Comparison of ENCODE assay signal across 33 mouse cellular contexts in the genomic region with DNA sequence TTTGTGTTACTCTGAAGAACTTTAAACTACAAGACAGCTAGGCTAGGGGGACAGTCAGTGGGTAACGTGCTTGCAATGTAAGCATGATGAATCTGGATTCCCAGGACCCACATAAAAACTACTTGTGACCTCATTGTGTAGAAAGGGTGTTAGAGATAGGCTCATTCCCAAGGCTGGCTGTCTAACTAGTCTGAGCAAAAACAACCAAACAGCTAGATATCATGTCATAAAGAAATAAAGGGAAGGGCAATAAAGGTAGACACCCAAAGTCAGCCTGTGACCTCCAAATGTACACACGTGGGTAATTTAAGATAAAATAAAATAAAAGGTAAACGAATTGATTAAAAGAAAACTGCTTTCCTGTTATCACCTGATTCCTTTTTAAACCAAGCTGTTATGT.
"Had no signal": no experiment of that assay in that cellular context is flagged by ENCODE, and none has a peak within 500 bp of the region (broad histone marks: within the 10 kb centered on the region; RNA-seq: fewer than 3 reads in every experiment).

No protein-coding gene starts in this region.

- DNase-seq: left cerebral cortex, postnatal 4 days; liver; liver, embryonic 13.5 days; liver, postnatal 0 days; lung, adult 18-20 months; lung, adult 2 months; lung, embryonic 14.5 days; lung, postnatal 10 days; lung, postnatal 14 days; lung, postnatal 36 days; lung, postnatal 4 days; midbrain, embryonic 14.5 days had no signal

- ATAC-seq: liver, embryonic 12.5 days; liver, postnatal 0 days; lung, postnatal 0 days; midbrain, embryonic 13.5 days; midbrain, embryonic 15.5 days; midbrain, embryonic 16.5 days had no signal

- H3K4me1 ChIP-seq: liver, embryonic 12.5 days; liver, embryonic 13.5 days; liver, embryonic 15.5 days; lung, embryonic 15.5 days; midbrain, embryonic 10.5 days; midbrain, embryonic 12.5 days; midbrain, embryonic 13.5 days; midbrain, embryonic 15.5 days; neural tube, embryonic 12.5 days; neural tube, embryonic 13.5 days had no signal

- H3K27ac ChIP-seq: limb, embryonic 10.5 days; limb, embryonic 12.5 days; limb, embryonic 13.5 days; limb, embryonic 15.5 days; liver, embryonic 12.5 days; liver, embryonic 13.5 days; liver, embryonic 14.5 days; liver, embryonic 15.5 days; lung, embryonic 15.5 days; macrophage; midbrain, embryonic 10.5 days; midbrain, embryonic 12.5 days; midbrain, embryonic 13.5 days; midbrain, embryonic 15.5 days; neural tube, embryonic 12.5 days; neural tube, embryonic 13.5 days had no signal

- H3K9ac ChIP-seq: limb, embryonic 12.5 days; limb, embryonic 13.5 days; limb, embryonic 15.5 days; liver, embryonic 12.5 days; liver, embryonic 13.5 days; liver, embryonic 14.5 days; liver, embryonic 15.5 days; liver, postnatal 0 days; lung, embryonic 14.5 days; lung, embryonic 15.5 days; midbrain, embryonic 12.5 days; midbrain, embryonic 13.5 days; midbrain, embryonic 15.5 days; neural tube, embryonic 12.5 days; neural tube, embryonic 13.5 days had no signal

- H3K9me3 ChIP-seq: limb, embryonic 10.5 days; limb, embryonic 12.5 days; limb, embryonic 13.5 days; limb, embryonic 15.5 days; liver, embryonic 12.5 days; liver, embryonic 13.5 days; liver, embryonic 15.5 days; lung, embryonic 15.5 days; megakaryocyte, embryonic 14.5 days; midbrain, embryonic 10.5 days; midbrain, embryonic 12.5 days; midbrain, embryonic 13.5 days; midbrain, embryonic 15.5 days; neural tube, embryonic 12.5 days; neural tube, embryonic 13.5 days had no signal

- H3K36me3 ChIP-seq: limb, embryonic 10.5 days; limb, embryonic 12.5 days; limb, embryonic 13.5 days; limb, embryonic 15.5 days; liver, embryonic 12.5 days; liver, embryonic 13.5 days; liver, embryonic 15.5 days; lung, embryonic 15.5 days; midbrain, embryonic 10.5 days; midbrain, embryonic 12.5 days; midbrain, embryonic 13.5 days; midbrain, embryonic 15.5 days; neural tube, embryonic 12.5 days; neural tube, embryonic 13.5 days had no signal

- H3K4me2 ChIP-seq: limb, embryonic 12.5 days; limb, embryonic 13.5 days; limb, embryonic 15.5 days; liver, embryonic 11.5 days; liver, embryonic 12.5 days; liver, embryonic 13.5 days; liver, embryonic 15.5 days; lung, embryonic 14.5 days; lung, embryonic 15.5 days; midbrain, embryonic 11.5 days; midbrain, embryonic 12.5 days; midbrain, embryonic 13.5 days; midbrain, embryonic 15.5 days; neural tube, embryonic 12.5 days; neural tube, embryonic 13.5 days had no signal

- H3K4me3 ChIP-seq: limb, embryonic 10.5 days; limb, embryonic 12.5 days; limb, embryonic 13.5 days; limb, embryonic 15.5 days; liver, embryonic 12.5 days; liver, embryonic 13.5 days; liver, embryonic 15.5 days; lung, embryonic 15.5 days; megakaryocyte, embryonic 14.5 days; midbrain, embryonic 10.5 days; midbrain, embryonic 12.5 days; midbrain, embryonic 13.5 days; midbrain, embryonic 15.5 days; myocyte; neural tube, embryonic 12.5 days; neural tube, embryonic 13.5 days had no signal

- H3K27me3 ChIP-seq: limb, embryonic 12.5 days; limb, embryonic 13.5 days; limb, embryonic 15.5 days; liver, embryonic 12.5 days; liver, embryonic 13.5 days; liver, embryonic 15.5 days; lung, embryonic 15.5 days; megakaryocyte, embryonic 14.5 days; midbrain, embryonic 12.5 days; midbrain, embryonic 13.5 days; midbrain, embryonic 15.5 days; neural tube, embryonic 12.5 days; neural tube, embryonic 13.5 days had no signal
